Mouse (Mus musculus): ENCODE measurements around the gene Serpinc1.
"Not testable (repeated sequence)": the region's sequence is repeated elsewhere in the genome, so short reads cannot be mapped to it uniquely, and the experiment has no call there.

Gene Serpinc1

DNA sequence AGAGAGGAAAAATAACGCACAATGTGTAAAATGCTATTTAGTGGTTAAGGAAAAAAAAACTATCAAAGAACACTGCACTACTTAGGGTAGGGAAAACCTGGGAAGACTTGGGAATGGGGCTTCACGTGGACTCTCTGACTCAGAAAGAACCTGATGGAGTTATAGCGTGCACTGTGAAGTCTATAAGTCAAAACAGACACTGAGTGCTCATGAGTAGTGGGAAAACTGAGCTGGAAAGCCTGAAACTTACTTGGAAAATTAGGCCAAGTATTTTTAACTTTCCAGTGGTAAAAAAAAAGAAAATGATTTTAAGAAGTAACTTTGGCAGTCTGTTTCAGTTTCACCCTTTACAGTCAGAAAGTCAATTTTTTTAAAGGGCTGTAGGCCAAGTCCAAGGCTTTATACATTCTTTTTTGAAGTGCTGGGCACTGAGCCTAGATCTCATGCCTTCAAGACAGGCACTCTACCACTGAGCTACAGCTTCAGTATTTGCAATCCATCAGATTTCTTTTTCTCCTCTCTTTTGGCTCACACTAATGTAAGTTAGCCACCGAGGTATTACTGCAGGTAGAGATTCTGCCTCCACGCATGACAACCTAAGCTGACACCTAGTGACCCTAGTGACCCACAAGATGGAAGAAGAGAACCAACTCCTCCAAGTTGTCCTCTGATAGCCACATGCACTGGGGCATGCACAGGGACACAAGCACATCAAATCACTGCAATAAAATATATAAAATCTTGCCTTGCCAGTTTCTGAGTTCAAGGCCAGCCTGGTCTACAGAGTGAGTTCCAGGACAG lies 47.2 kb downstream of the Serpinc1 start:
- DNase-seq (ENCODE audit: low read depth, low spot score), result no peak

GRCm38 (mm10) chr1:161027196-161027595 lies 48.8 kb downstream of the Serpinc1 start:
- DNase-seq (ENCODE audit: low read depth, low spot score), result no peak

DNA sequence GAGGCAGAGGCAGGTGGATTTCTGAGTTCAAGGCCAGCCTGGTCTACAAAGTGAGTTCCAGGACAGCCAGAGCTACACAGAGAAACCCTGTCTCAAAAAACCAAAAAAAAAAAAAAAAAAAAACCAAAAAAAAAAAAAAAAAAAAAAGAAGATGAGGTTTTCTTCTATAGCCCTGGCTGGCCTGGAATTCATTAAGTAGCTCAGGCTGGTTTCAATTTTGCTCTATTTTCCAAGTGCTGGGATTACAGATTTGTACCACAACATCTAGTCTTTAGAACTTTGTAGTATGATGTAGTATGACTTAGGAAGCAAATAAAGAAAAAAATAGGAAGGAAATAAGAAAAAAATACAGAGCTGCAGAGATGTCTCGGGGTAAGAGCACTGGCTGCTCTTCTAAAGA lies 50.0 kb downstream of the Serpinc1 start:
- DNase-seq (ENCODE audit: low read depth, low spot score), result not testable (repeated sequence)

- DNase-seq (ENCODE audit: low read depth, low spot score), result no peak
Observed at GRCm38 (mm10) chr1:161030058-161030457, 51.7 kb downstream of the Serpinc1 start.

DNA sequence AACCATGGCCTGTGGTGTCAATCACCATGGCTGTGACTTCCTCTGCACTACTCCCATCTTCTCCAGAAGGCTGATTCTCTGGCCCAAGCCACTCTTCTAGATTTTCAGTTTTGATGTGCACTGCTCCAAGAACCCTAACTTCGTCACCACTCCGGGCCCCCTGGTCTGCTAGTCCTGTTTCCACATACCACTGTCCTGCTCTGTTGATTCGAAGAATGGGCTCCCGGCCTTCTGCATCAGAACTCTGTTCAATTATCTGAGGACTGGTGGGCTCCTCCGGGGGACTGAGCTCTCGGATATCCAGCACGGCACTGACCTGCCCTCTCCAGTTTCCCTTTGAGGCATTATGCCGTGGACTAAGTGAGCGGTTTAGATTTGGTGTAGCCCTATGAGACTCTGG lies 53.5 kb downstream of the Serpinc1 start:
- no peak for DNase-seq (ENCODE audit: low read depth, low spot score)

DNA sequence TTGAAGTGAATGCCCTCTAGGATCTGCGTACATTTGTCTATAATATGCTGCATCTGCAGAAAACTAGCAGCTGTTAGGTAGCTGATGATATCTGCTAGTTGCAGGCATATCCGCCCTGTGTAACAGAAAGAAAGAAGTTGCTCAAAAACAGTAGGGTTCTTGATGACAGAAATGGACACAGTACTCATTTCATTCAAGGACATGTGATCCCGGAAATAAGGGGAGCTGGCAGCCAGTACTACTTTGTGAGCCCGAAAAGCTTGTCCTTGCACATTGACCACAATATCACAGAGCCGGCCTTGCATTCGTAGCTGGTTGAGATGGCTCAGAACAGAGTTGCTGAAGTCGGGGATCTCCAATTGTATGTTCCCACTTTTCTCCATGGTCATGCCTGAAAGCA lies 54.0 kb downstream of the Serpinc1 start:
- no peak for DNase-seq (ENCODE audit: low read depth, low spot score)

GRCm38 (mm10) chr1:161033856-161034434 lies 55.6 kb downstream of the Serpinc1 start:
- no peak for DNase-seq (ENCODE audit: low read depth, low spot score)

- peak; percentile 99 for DNase-seq (ENCODE audit: low read depth, low spot score)
Observed at GRCm38 (mm10) chr1:161034435-161035280, 56.3 kb downstream of the Serpinc1 start, which contains the start of gene Zbtb37. Gene Zbtb37 (minus strand): TSS chr1:161034849.

DNA sequence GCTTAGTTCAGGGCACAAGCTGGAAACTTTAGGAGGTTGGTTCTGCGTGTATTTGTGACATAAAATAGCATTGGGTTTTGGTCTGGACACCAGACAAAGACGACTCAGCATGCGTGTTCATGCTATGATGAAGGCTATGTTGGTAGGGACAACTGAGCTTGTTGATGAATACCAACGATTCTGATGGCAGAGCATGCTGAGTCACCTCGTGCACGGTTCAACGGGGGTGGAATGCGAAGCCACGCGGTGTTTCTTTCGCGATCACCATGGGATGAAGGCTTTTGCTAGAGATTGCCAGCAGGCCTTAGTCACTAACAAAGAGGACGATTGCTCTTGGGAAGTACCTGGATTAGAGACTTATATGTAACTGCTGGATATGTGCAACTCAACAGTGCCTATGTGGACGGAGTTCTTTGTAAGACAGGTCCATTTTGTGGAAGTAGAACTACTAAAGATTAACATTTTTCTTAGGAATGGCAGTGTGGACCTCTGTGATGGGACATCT lies 56.9 kb downstream of the Serpinc1 start:
- DNase-seq (ENCODE audit: low read depth, low spot score), result peak; percentile 11

DNA sequence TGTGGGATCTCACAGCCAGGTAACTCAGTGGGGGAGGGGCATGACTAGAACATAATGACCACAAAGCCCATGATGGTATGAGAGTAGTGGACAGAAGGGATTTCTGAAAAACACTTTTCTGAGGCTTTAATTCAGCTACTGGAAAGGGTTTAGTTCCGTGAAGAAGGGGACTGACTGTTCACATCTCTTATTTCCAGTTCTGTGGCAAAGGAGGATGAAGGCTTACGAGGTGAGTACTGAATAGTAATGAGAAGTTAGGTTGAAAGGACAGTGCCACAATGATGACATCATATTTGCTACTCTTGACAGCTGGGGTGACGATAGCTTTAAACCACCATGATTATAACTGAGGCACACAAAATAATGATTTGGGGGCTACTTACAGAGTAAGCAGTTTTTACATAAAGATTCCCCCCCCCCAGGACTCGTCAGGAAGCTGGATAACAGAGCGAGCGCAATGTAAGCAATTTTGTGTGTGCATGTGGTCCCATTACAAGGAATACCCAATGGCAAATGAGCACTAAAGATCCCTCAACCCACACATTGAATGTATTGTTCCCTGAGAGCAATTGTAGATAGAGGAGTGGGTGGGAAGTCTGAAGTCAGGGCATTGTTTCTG lies 57.5 kb downstream of the Serpinc1 start:
- no peak for DNase-seq (ENCODE audit: low read depth, low spot score)

DNA sequence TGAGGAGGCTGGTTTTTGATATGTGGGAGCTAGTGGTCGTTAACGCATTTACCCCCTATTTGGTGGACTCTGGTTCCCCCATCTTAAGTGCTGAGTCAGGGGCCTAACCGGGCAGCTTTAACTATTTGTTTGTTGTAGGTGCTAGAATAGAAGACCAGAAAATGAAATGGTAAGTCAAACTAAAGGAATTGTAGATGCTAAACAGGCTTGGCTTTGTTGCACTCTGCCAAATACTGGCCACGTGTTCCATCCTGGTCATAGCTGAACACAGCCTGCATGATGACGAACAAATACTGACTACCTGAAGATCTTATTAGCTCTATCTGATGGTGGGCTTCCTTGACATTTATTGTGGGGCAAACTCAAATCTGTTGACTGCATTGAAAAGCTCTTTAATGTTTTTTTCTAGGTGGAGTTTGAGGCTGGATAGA lies 58.0 kb downstream of the Serpinc1 start:
- no peak for DNase-seq (ENCODE audit: low read depth, low spot score)

DNA sequence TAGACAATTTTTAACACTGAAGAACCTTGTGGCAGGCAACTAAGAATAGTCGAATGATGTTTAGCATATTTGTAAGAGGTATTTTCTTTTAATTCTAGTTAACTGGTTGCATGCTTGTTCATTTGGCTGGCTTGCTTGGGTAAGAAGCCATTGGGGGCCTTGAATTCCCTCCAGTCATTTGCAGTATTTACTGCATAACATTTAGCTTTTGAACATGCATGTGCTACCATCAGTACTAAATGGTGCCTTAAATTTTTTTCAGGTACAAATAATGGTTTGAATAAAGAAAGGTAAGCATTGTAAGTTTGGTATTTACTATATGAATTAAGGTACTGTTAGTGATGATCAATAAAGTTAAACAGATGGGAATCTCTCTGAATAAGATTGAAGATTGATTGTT lies 58.6 kb downstream of the Serpinc1 start:
- DNase-seq (ENCODE audit: low read depth, low spot score), result no peak

DNA sequence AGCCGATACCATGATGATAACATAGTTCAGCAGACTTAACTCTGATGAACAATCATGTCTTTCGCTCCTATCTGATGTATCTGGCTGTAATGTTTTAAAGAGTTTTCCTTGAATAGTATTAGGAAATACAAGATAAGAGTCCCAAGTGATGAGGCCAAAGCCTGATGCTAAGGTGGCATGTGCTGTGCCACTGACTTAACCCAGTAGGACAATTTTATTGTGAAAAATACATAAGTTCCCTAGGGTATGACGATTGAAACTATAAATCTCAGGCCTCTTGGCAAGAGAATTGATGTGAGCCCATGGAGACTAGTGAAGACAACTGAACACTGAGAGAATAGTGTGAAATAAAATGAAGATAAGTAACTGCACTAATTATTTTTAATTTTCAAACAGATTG lies 59.2 kb downstream of the Serpinc1 start:
- DNase-seq (ENCODE audit: low read depth, low spot score), result no peak

GRCm38 (mm10) chr1:161038004-161038403 lies 59.6 kb downstream of the Serpinc1 start:
- no peak for DNase-seq (ENCODE audit: low read depth, low spot score)

GRCm38 (mm10) chr1:161038968-161039721 lies 60.8 kb downstream of the Serpinc1 start:
- DNase-seq (ENCODE audit: low read depth, low spot score), result no peak

DNA sequence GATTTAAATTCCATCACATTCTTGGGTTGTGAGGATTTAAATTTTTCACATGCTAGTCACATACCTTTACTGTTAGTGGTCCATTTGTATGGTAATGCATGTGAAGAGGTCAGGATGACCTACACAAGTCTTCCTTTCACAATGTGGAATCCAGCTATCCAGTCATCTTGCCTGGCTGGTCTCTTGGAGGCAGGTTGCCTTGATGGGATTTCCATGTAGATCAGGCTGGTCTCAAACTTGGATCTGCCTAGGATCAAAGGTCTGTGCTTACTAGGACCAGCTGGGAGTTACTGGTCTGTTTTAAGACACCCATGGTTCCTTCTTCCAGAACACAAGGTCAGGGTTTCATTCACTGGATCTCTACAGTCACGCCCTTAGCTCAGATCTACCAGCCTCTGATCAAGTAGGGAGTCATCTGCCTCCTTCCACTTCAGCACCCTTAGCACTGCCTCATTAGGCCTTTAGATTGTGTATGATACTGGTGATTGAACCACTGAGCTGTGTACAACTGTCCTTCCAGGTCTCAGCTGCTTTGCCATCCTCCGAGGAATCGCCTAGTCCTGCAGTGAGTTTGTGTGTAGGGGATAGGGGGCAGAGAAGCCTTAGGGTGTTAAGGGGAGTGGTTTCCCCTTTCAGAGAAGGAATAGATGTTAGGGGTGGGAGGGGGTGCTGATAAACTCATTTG lies 61.5 kb downstream of the Serpinc1 start:
- no peak for DNase-seq (ENCODE audit: low read depth, low spot score)

- DNase-seq (ENCODE audit: low read depth, low spot score), result no peak
Observed at GRCm38 (mm10) chr1:161040426-161040770, 62.0 kb downstream of the Serpinc1 start.

DNA sequence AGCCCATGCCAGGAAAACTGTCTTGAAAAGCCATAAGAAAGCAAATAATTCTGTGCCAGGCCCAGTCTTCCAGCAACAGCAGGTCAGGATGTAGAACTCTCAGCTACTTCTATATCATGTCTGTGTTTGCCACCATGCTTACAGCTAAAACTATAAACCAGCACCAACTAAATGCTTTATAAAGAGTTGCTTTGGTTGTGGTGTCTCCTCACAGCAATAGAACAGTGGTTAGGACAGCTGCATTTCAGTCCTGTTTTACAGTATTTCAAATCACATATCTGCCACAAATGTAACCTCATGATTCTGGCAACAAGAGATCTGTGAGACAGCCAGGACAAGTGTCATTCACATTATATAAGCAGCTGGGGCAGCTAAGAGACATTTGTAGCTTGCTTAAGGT lies 62.5 kb downstream of the Serpinc1 start:
- no peak for DNase-seq (ENCODE audit: low read depth, low spot score)

DNA sequence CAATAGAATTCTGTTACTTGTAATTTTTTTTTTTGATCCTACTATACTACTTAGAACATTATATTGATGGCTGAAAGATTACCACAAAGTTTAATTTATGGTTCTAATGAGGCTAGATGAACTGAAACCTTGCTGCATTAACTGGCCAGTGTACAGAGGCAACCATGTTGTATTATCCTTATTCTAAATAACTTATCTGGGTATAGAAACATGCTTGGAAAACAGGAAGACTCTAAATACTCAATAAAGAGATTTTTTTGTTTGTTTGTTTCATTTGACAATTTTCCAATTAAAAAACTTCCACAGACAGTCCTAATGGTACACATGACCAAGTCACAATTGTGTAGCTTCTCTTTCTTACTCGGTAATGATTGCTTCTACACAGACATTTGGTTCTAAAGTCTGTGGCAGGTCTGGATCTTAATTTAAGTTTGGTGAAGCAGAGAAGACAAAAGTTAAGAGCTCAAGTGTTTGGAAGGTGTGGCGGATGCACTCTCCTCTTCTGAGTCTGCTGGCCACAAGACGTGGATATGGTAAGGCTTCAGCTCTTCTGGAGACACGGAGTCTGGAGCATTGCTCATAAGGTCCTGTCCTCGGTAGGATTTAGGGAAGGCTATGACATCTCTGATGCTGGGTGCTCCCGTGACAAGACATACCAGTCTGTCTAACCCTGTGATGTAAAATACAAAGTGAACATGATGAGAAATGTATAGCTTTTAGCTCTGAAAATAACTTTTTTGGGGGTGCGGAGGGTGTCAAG lies 63.1 kb downstream of the Serpinc1 start:
- DNase-seq (ENCODE audit: low read depth, low spot score), result no peak

DNA sequence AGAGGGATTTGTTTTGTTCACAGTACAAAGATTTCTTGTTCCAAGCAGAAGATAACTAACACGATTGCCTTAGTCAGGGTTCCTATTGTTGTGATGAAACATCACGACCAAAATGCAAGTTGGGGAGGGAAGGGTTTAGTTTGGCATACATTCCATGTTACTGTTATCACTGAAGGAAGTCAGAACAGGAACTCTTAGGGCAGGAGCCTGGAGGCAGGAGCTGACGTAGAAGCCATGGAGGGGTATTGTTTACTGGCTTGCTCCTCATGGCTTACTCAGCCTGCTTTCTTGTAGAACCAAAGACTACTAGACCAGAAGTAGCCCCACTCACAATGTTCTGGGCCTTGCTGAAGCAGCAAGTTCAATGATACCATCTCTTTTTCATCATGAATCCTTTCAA lies 68.6 kb downstream of the Serpinc1 start:
- no peak for DNase-seq (ENCODE audit: low read depth, low spot score)

All from retina, postnatal 7 days (tissue).